Mouse (Mus musculus): ENCODE measurements around the gene Klf7. TPM values are rescaled to one million over a fixed set of nuclear protein-coding genes. Genes with fewer than 3 reads are reported as not detected.

Klf7 gene
- polyA plus RNA-seq, 1 experiment = 219 TPM

DNA sequence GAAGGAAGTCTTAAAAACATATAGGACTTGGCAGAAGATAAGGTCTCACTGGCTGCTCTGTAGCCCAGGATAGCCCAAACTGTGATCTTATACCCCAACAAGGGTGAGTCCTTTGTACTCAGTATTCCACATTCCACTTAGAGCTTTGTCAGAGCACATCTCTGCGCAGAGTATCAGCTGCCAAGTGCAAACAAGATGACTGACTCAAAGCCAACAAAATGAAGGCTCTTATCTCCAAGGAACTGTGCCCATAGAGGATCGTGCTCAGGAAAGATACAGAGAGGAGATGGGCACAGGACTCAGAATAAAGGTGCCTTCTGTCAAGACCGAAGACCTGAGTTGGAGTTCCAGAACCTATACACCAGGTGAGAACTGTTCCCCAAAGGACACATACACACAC, 100.1 kb downstream of the Klf7 start:
- H3K27ac ChIP-seq (ENCODE audit: insufficient read depth, low read depth, low read length) = no peak overlapping the region
- 82% methylated on average over 3 of the region's 3 CpGs for WGBS

GRCm38 (mm10) chr1:64020672-64021635, 101.1 kb downstream of the Klf7 start:
- 14% methylated on average over 19 of the region's 19 CpGs for WGBS
- H3K4me3 ChIP-seq (ENCODE audit: insufficient read depth, low read depth, low read length) = no peak overlapping the region
- peak overlapping the region; percentile 16; the same call in 1 of the 2 replicates for H3K27ac ChIP-seq (ENCODE audit: insufficient read depth, low read depth, low read length)
- H3K4me1 ChIP-seq (ENCODE audit: control insufficient read depth, insufficient read depth, low read length) = peaks cover 6% of the 10 kb centered on the region
- no peak for TF ChIP-seq POLR2A (IDR thresholded peaks at IDR 0.05; ENCODE audit: insufficient read depth, low read depth, low read length)
- no peak for TF ChIP-seq CTCF (IDR thresholded peaks at IDR 0.05; ENCODE audit: insufficient read depth, low read depth, low read length)

More for the DNA sequence above, 100.1 kb downstream of the Klf7 start:
- peaks cover 6% of the 10 kb centered on the region for H3K4me1 ChIP-seq (ENCODE audit: control insufficient read depth, insufficient read depth, low read length)
- TF ChIP-seq POLR2A (IDR thresholded peaks at IDR 0.05; ENCODE audit: insufficient read depth, low read depth, low read length) (no peak), CTCF (IDR thresholded peaks at IDR 0.05; ENCODE audit: insufficient read depth, low read depth, low read length) (no peak)
- H3K4me3 ChIP-seq (ENCODE audit: insufficient read depth, low read depth, low read length) = no peak overlapping the region

DNA sequence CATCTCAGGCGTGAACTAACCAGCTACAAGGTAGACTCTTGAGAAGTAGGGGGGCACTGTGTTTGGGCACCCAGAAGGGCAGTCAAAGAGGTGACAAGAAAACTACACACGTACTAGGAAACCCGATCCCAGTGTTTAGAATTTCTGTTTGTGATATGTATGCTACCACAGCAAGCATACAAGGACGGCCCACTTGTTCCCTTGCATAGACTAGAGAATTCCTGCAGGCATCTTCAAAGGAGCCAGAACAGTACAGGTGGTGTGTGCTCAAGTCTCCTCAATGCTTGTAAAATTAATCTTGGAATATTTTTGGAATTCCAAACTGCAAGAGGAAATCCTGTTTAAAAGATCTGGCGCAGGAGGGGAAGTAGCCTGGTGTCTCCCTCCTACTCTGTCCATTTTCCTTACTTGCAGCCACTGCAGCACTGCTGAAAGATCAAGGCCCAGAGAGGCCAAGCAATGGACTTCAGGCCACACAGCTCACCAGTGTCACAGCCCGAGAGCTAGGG, 102.9 kb downstream of the Klf7 start:
- Histone ChIP-seq H3K27ac (ENCODE audit: insufficient read depth, low read depth, low read length) (peak overlapping the region; percentile 33; the same call in 1 of the 2 replicates), H3K4me3 (ENCODE audit: insufficient read depth, low read depth, low read length) (no peak overlapping the region), H3K4me1 (ENCODE audit: control insufficient read depth, insufficient read depth, low read length) (peaks cover 6% of the 10 kb centered on the region)
- TF ChIP-seq CTCF (IDR thresholded peaks at IDR 0.05; ENCODE audit: insufficient read depth, low read depth, low read length) (no peak), POLR2A (IDR thresholded peaks at IDR 0.05; ENCODE audit: insufficient read depth, low read depth, low read length) (no peak)
- WGBS = 79% methylated on average over 6 of the region's 6 CpGs

DNA sequence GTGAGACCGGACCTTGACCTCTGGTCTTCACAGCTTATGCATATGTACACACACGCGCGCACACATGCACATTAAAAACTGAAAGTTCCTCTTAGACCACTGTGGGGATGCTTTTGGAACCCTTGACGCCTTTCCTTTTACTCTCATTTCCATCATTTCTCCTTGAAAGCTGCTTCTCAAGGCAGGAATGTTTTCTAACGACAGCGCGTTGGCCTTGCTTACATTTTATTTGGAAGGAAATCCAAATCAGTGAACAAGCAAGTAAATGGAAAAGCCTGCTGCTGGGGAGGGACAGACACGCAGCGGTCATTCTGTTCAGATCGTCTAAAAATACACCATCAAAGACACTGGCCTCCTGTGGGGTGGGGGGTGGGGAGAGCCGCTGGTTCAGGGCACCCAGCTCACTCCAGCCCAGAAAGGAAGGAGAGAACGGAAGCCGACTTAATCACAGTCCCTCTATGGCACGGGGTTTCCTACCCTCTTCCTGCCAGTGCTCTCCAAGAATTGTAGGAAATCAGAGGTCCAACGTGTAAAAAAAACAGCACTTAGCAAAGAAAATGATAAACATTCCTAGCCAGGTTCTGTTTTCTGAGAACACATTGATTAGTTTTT, 103.5 kb downstream of the Klf7 start:
- 53% methylated on average over 16 of the region's 16 CpGs for WGBS
- no peak for TF ChIP-seq POLR2A (IDR thresholded peaks at IDR 0.05; ENCODE audit: insufficient read depth, low read depth, low read length)
- TF ChIP-seq CTCF (IDR thresholded peaks at IDR 0.05; ENCODE audit: insufficient read depth, low read depth, low read length) = no peak
- Histone ChIP-seq H3K4me3 (ENCODE audit: insufficient read depth, low read depth, low read length) (no peak overlapping the region), H3K27ac (ENCODE audit: insufficient read depth, low read depth, low read length) (peak overlapping the region; percentile 38), H3K4me1 (ENCODE audit: control insufficient read depth, insufficient read depth, low read length) (peaks cover 6% of the 10 kb centered on the region)

- 0 out of 2 replicates have a peak, but pooled peaks cover 3% of the 10 kb centered on the region for H3K4me1 ChIP-seq (ENCODE audit: control insufficient read depth, insufficient read depth, low read length)
- no peak overlapping the region for H3K4me3 ChIP-seq (ENCODE audit: insufficient read depth, low read depth, low read length)
- H3K27ac ChIP-seq (ENCODE audit: insufficient read depth, low read depth, low read length) = no peak overlapping the region
- TF ChIP-seq POLR2A (IDR thresholded peaks at IDR 0.05; ENCODE audit: insufficient read depth, low read depth, low read length) (no peak), CTCF (IDR thresholded peaks at IDR 0.05; ENCODE audit: insufficient read depth, low read depth, low read length) (no peak)
- 74% methylated on average over 1 of the region's 1 CpGs for WGBS
These were observed 108.0 kb downstream of the Klf7 start for GRCm38 (mm10) chr1:64014091-64014490.

DNA sequence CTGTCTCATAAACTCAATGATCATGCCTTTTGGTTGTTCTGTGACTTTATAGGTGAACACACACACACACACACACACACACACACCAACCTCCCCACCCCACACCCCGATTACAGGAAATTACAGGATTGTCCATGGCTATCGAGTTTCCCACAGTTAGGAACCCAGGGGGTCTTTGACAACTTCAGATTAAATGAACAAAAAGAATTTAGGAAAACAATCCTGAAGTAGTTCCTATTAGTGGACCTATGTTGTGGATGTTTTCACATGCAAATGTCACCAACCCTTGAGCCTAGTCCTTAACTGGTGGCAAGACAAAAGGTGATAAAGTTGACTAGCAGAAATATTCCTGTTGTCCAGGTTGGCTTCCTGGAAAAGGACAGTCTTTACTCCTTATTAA, 113.1 kb downstream of the Klf7 start:
- Histone ChIP-seq H3K4me1 (ENCODE audit: control insufficient read depth, insufficient read depth, low read length) (no peaks in the 10 kb centered on the region), H3K4me3 (ENCODE audit: insufficient read depth, low read depth, low read length) (no peak overlapping the region), H3K27ac (ENCODE audit: insufficient read depth, low read depth, low read length) (no peak overlapping the region)
- TF ChIP-seq POLR2A (IDR thresholded peaks at IDR 0.05; ENCODE audit: insufficient read depth, low read depth, low read length) (no peak), CTCF (IDR thresholded peaks at IDR 0.05; ENCODE audit: insufficient read depth, low read depth, low read length) (no peak)
- 63% methylated on average over 2 of the region's 2 CpGs for WGBS

DNA sequence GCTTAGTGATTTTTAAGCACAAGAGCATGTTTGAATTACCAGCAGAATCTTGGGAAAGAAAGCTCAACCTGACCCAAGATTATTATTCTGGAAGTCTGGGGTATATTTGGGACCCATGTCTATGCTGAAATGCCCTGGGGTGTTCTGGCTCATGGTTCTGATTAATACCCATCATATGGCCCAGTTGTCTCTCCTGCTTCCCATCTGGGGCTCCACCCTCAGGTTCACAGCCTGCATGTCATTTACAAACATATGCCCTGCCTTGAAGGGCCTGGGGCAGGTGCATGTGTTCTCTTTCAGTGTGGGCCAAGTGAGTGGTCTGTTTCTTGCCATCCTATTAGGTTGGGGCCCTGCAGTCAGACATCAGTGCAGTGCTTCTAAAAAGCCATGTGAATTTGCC, 114.1 kb downstream of the Klf7 start:
- Histone ChIP-seq H3K4me1 (ENCODE audit: control insufficient read depth, insufficient read depth, low read length) (peaks cover 3% of the 10 kb centered on the region; the same call in 1 of the 2 replicates), H3K4me3 (ENCODE audit: insufficient read depth, low read depth, low read length) (no peak overlapping the region), H3K27ac (ENCODE audit: insufficient read depth, low read depth, low read length) (no peak overlapping the region)
- TF ChIP-seq CTCF (IDR thresholded peaks at IDR 0.05; ENCODE audit: insufficient read depth, low read depth, low read length) (no peak), POLR2A (IDR thresholded peaks at IDR 0.05; ENCODE audit: insufficient read depth, low read depth, low read length) (no peak)

DNA sequence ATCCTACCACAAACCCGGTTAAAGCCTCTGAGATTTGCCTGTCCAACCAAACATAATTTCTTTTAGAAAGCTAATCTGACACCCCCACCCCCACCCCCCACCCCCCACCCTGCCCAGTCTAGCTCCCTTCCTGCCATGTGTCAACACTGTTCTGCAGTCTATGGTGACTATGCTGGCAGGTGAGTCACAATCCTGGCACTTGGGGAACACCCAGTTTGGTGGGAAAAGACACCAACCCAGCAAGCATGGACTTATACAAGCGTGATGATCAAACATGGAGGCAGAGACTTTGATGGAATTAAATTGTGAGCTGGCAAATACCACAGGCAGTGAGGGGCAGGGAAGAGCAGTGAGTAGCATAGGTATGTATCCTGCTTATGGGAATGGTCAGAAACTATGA, 116.9 kb downstream of the Klf7 start:
- 91% methylated on average over 2 of the region's 2 CpGs for WGBS
- Histone ChIP-seq H3K4me3 (ENCODE audit: insufficient read depth, low read depth, low read length) (no peak overlapping the region), H3K27ac (ENCODE audit: insufficient read depth, low read depth, low read length) (no peak overlapping the region), H3K4me1 (ENCODE audit: control insufficient read depth, insufficient read depth, low read length) (peaks cover 3% of the 10 kb centered on the region; the same call in 1 of the 2 replicates)
- no peak for TF ChIP-seq POLR2A (IDR thresholded peaks at IDR 0.05; ENCODE audit: insufficient read depth, low read depth, low read length)

Measured in olfactory bulb, adult 2 months (tissue).